Mouse (Mus musculus) liver, embryonic 14.5 days (tissue): ENCODE results near the gene Gas2. TPM values are rescaled to one million over a fixed set of nuclear protein-coding genes. Genes with fewer than 3 reads are reported as not detected.

ENCODE experiments used
- ATAC-seq: fragments of 200-750 bp; cut with Nextera tagmentation; 2 replicates; pipeline ENCODE4 v1.8.0; 2017; ENCODE audit warnings: moderate number of reproducible peaks, mild to moderate bottlenecking, moderate library complexity; ENCODE audit not compliant: insufficient read depth
- DNase-seq, 3 experiments: peaks; one replicate each; pipeline ENCODE4 v3.0.0-alpha.2; 2012 to 2013; ENCODE audit warnings: low read depth in 3 of 3, low spot score in 3 of 3
- H3K27ac ChIP-seq: fragments of 300-500 bp; sonication (generic); 2 replicates; pipeline ENCODE4 v1.5.1; 2014; ENCODE audit warnings: moderate library complexity, mild to moderate bottlenecking, control low read depth, inconsistent platforms
- H3K27me3 ChIP-seq: fragments of 300-500 bp; sonication (generic); 2 replicates; pipeline ENCODE4 v1.6.1; 2014; ENCODE audit warnings: mild to moderate bottlenecking, low read length, moderate library complexity; ENCODE audit not compliant: control insufficient read depth, insufficient read depth
- H3K36me3 ChIP-seq: fragments of 300-500 bp; sonication (generic); replicated peaks from 2 replicates; pipeline ENCODE4 v1.6.1; 2014; ENCODE audit warnings: low read depth; ENCODE audit not compliant: control insufficient read depth, insufficient read depth
- H3K4me1 ChIP-seq, 2 experiments: fragments of 200-500 bp in 1 of 2; fragments of 300-500 bp in 1 of 2; sonication (generic) in 1 of 2; replicated peaks; 2 replicates each; pipeline ENCODE4 v1.6.1; 2012 to 2014; ENCODE audit warnings: antibody characterized with exemption in 1 of 2, inconsistent platforms in 1 of 2, low read length in 1 of 2; ENCODE audit not compliant: control insufficient read depth in 2 of 2, insufficient read depth in 2 of 2
- H3K4me2 ChIP-seq: fragments of 300-500 bp; sonication (generic); 2 replicates; pipeline ENCODE4 v1.6.1; 2014; ENCODE audit warnings: low read depth, mild to moderate bottlenecking, control low read depth, moderate library complexity
- H3K4me3 ChIP-seq, 2 experiments: fragments of 200-500 bp in 1 of 2; fragments of 300-500 bp in 1 of 2; sonication (generic) in 1 of 2; 2 replicates each; pipeline ENCODE4 v1.5.1; 2012 to 2014; ENCODE audit warnings: low read depth in 2 of 2, low read length in 2 of 2, mild to moderate bottlenecking in 2 of 2, control low read depth in 1 of 2, inconsistent platforms in 1 of 2, moderate library complexity in 1 of 2; ENCODE audit not compliant: insufficient read depth in 1 of 2
- H3K9ac ChIP-seq: fragments of 300-500 bp; sonication (generic); replicated peaks from 2 replicates; pipeline ENCODE4 v1.6.1; 2014; ENCODE audit warnings: mild to moderate bottlenecking, control low read depth, moderate library complexity
- H3K9me3 ChIP-seq: fragments of 300-500 bp; sonication (generic); 2 replicates; pipeline ENCODE4 v1.6.1; 2016; ENCODE audit warnings: low read length, mixed read lengths; ENCODE audit not compliant: control insufficient read depth
- CTCF ChIP-seq: IDR thresholded peaks from 2 replicates; pipeline ENCODE4 v1.5.1; 2016; ENCODE audit warnings: antibody characterized with exemption, low read depth, control low read depth
- EP300 ChIP-seq: IDR thresholded peaks from 2 replicates; pipeline ENCODE4 v1.6.1; 2016; ENCODE audit warnings: antibody characterized with exemption, low read depth
- WGBS: fragments of 180-500 bp; shearing (Covaris S2); extraction: QIAGEN DNeasy Blood & Tissue Kit; methylation state at CpG from one replicate; pipeline ENCODE4 v1.1.7; 2014; ENCODE audit not compliant: insufficient replicate concordance; 5-methylcytosine and 5-hydroxymethylcytosine counted together
- polyA plus RNA-seq, 2 experiments: library from polyadenylated mRNA; depleted of rRNA in 1 of 2; stranded (reverse) in 1 of 2; unstranded in 1 of 2; fragments of >200 nt; fragmentation: Nextera tagmentation in 1 of 2; extraction: Ambion mirVana in 1 of 2; gene quantifications; 2 replicates each; pipeline versions ENCODE4 v1.2.1 to v1.2.3; 2012 to 2014

Gene Gas2
- polyA plus RNA-seq, 2 experiments = 2.8 to 4.9 TPM

- no peak overlapping the region for H3K4me3 ChIP-seq
- H3K4me1 ChIP-seq = peaks cover 0 to 9% of the 10 kb centered on the region in 2 experiments; a peak in 2 of 4 replicates
- H3K27ac ChIP-seq = no peak overlapping the region
- peak; percentile 82; the same call in 1 of the 2 replicates for ATAC-seq
- no peak for TF ChIP-seq CTCF
- TF ChIP-seq EP300 = no peak
- no peaks in the 10 kb centered on the region for H3K27me3 ChIP-seq
- no peaks in the 10 kb centered on the region for H3K9me3 ChIP-seq
- WGBS = 34% methylated on average over 6 of the region's 6 CpGs
- peak; percentile 26 to 46 (median 35) for DNase-seq
- H3K9ac ChIP-seq = no peak overlapping the region
- H3K36me3 ChIP-seq = no peaks in the 10 kb centered on the region
- H3K4me2 ChIP-seq = peak overlapping the region; percentile 8; the same call in 1 of the 2 replicates
Measured at GRCm38 (mm10) chr7:51850877-51851276, 10.9 kb upstream of the Gas2 start.

- DNase-seq (no peak), ATAC-seq (no peak)
- Histone ChIP-seq H3K27me3 (no peaks in the 10 kb centered on the region), H3K27ac (no peak overlapping the region), H3K4me2 (no peak overlapping the region), H3K36me3 (no peaks in the 10 kb centered on the region), H3K4me3 (no peak overlapping the region), H3K9me3 (no peaks in the 10 kb centered on the region), H3K9ac (no peak overlapping the region), H3K4me1 (peaks cover 0 to 9% of the 10 kb centered on the region in 2 experiments; a peak in 2 of 4 replicates)
- TF ChIP-seq CTCF (no peak), EP300 (no peak)
- WGBS = 82% methylated on average over 5 of the region's 5 CpGs
Measured at GRCm38 (mm10) chr7:51851890-51852507, 9.8 kb upstream of the Gas2 start.

- DNase-seq (peak; percentile 87 to 92 (median 92)), ATAC-seq (peak; percentile 96)
- peaks cover 10% of the 10 kb centered on the region for H3K36me3 ChIP-seq
- peak within 1 kb of the TSS; percentile 95 for H3K9ac ChIP-seq
- peak within 1 kb of the TSS; percentile 80 for H3K27ac ChIP-seq
- peaks cover 17 to 20% of the 10 kb centered on the region in 2 experiments for H3K4me1 ChIP-seq
- peak within 1 kb of the TSS; percentile 83 for H3K4me2 ChIP-seq
- WGBS = under 1% methylated on average over 43 of the region's 43 CpGs
- H3K27me3 ChIP-seq = no peaks in the 10 kb centered on the region
- no peaks in the 10 kb centered on the region for H3K9me3 ChIP-seq
- peak within 1 kb of the TSS; percentile 75 to 87 for H3K4me3 ChIP-seq
- no peak for TF ChIP-seq EP300
- TF ChIP-seq CTCF = no peak
Measured at GRCm38 (mm10) chr7:51862097-51862492, 280 bp downstream of the Gas2 start, which contains the start of gene Fancf. Gene Fancf (minus strand): TSS chr7:51862267.

GRCm38 (mm10) chr7:51862842-51863241 is 1.0 kb downstream of the Gas2 start:
- 38% methylated on average over 3 of the region's 3 CpGs for WGBS
- Histone ChIP-seq H3K9me3 (no peaks in the 10 kb centered on the region), H3K27ac (no peak overlapping the region; the same call in 1 of the 2 replicates), H3K4me2 (peak overlapping the region; percentile 83), H3K27me3 (no peaks in the 10 kb centered on the region), H3K36me3 (peaks cover 9% of the 10 kb centered on the region), H3K4me3 (peak overlapping the region; percentile 75 to 87), H3K9ac (peak overlapping the region; percentile 95), H3K4me1 (peaks cover 17 to 20% of the 10 kb centered on the region in 2 experiments)
- DNase-seq (peak in 2 of 3 experiments; percentile 6 to 12), ATAC-seq (no peak)
- TF ChIP-seq EP300 (no peak), CTCF (no peak)

- Histone ChIP-seq H3K9ac (no peak overlapping the region), H3K4me3 (no peak overlapping the region), H3K4me1 (peaks cover 12 to 17% of the 10 kb centered on the region in 2 experiments), H3K4me2 (no peak overlapping the region), H3K9me3 (no peaks in the 10 kb centered on the region), H3K36me3 (peaks cover 2% of the 10 kb centered on the region; the same call in 1 of the 2 replicates), H3K27me3 (no peaks in the 10 kb centered on the region), H3K27ac (no peak overlapping the region)
- no peak for ATAC-seq
- no peak for TF ChIP-seq EP300
- no peak for TF ChIP-seq CTCF
- DNase-seq = no peak
- WGBS = 48% methylated on average over 1 of the region's 1 CpGs
Measured at GRCm38 (mm10) chr7:51865336-51865735, 3.5 kb downstream of the Gas2 start.
